Mouse (Mus musculus) forebrain, embryonic 14.5 days (tissue): ENCODE measurements around the gene Cyp26a1. TPM values are rescaled to one million over a fixed set of nuclear protein-coding genes. Genes with fewer than 3 reads are reported as not detected.

Experiments
- ATAC-seq: fragments of 200-750 bp; cut with Nextera tagmentation; 2 replicates; pipeline ENCODE4 v1.8.0; 2017; ENCODE audit warnings: mild to moderate bottlenecking, moderate library complexity
- DNase-seq: peaks from one replicate; pipeline ENCODE4 v3.0.0-alpha.2; 2015; ENCODE audit warnings: low spot score
- H3K27ac ChIP-seq: fragments of 300-500 bp; sonication (generic); 2 replicates; pipeline ENCODE4 v1.5.1; 2014; ENCODE audit warnings: low read depth, mild to moderate bottlenecking, control low read depth, low read length, moderate library complexity
- H3K27me3 ChIP-seq: fragments of 300-500 bp; sonication (generic); replicated peaks from 2 replicates; pipeline ENCODE4 v1.6.1; 2014; ENCODE audit warnings: low read length, control low read depth, mixed read lengths; ENCODE audit not compliant: control insufficient read depth, insufficient read depth
- H3K36me3 ChIP-seq: fragments of 300-500 bp; sonication (generic); 2 replicates; pipeline ENCODE4 v1.6.1; 2014; ENCODE audit warnings: low read length, control low read depth; ENCODE audit not compliant: control insufficient read depth, insufficient read depth
- H3K4me1 ChIP-seq: fragments of 300-500 bp; sonication (generic); 2 replicates; pipeline ENCODE4 v1.6.1; 2014; ENCODE audit warnings: antibody characterized with exemption, low read length, control low read depth; ENCODE audit not compliant: control insufficient read depth, insufficient read depth
- H3K4me2 ChIP-seq: fragments of 300-500 bp; sonication (generic); 2 replicates; pipeline ENCODE4 v1.6.1; 2014; ENCODE audit warnings: mild to moderate bottlenecking, control low read depth, low read length
- H3K4me3 ChIP-seq: fragments of 300-500 bp; sonication (generic); 2 replicates; pipeline ENCODE4 v1.5.1; 2014; ENCODE audit warnings: low read depth, low read length, control low read depth
- H3K9ac ChIP-seq: fragments of 300-500 bp; sonication (generic); 2 replicates; pipeline ENCODE4 v1.6.1; 2014; ENCODE audit warnings: mild to moderate bottlenecking, low read length, control low read depth, moderate library complexity
- H3K9me3 ChIP-seq: fragments of 300-500 bp; sonication (generic); replicated peaks from 2 replicates; pipeline ENCODE4 v1.6.1; 2016; ENCODE audit warnings: low read length, control low read depth, mixed read lengths; ENCODE audit not compliant: control insufficient read depth
- WGBS: fragments of 180-500 bp; shearing (Covaris S2); extraction: QIAGEN DNeasy Blood & Tissue Kit; methylation state at CpG from one replicate; pipeline ENCODE4 v1.1.7; 2014; 5-methylcytosine and 5-hydroxymethylcytosine counted together
- polyA plus RNA-seq: library from polyadenylated mRNA; unstranded; fragments of >200 nt; fragmentation: Nextera tagmentation; extraction: Ambion mirVana; gene quantifications from 2 replicates; pipeline ENCODE4 v1.2.1, GENCODE M21; 2014

Cyp26a1 gene
- polyA plus RNA-seq, 1 experiment from 2014 or later = not detected

DNA sequence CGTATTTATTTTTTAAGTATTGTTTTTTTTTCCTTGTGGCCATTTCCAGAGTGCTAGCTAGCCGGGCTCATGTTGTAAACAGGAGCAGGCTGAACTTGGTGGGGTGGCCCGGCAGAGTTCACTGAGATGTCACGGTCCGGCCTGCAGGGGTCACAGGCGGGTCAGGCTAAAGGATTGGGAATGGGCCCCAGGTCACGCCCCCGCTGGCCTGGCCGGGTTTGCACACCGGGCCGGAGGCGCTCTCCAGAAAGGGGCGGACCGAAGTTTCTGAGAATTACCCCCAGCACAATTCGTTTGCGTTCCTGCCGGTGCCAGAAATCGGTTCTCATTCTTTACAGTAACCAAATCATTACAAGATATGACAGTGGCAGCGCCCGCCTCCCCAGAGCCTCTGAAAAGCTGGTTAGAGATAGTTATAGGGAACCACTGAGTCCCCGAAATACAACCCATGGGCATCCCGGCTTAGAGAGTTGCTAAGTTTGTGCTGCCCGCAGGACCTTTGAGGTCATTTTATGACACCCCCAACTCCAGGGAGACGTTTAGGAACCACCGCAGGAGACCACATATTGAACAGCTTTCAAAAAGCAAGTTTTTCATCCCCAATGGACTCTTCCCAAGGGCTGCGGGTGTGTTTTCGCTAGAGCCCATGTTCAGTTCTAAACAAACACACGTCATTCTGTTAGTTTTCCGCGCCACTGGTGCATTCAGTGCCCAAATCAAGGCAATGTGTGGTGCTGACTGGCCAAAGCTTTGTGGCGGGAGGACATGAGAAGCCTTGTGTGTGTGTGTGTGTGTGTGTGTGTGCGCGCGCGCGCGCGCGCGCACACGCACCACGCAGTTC is 1.6 kb upstream of the Cyp26a1 start:
- Histone ChIP-seq H3K9me3 (no peaks in the 10 kb centered on the region), H3K36me3 (no peaks in the 10 kb centered on the region), H3K27ac (no peak overlapping the region), H3K4me2 (no peak overlapping the region), H3K27me3 (peaks cover 100% of the 10 kb centered on the region), H3K4me1 (peaks cover 2% of the 10 kb centered on the region; the same call in 1 of the 2 replicates), H3K4me3 (no peak overlapping the region), H3K9ac (no peak overlapping the region)
- DNase-seq = no peak
- ATAC-seq = no peak
- WGBS = 3% methylated on average over 42 of the region's 42 CpGs

DNA sequence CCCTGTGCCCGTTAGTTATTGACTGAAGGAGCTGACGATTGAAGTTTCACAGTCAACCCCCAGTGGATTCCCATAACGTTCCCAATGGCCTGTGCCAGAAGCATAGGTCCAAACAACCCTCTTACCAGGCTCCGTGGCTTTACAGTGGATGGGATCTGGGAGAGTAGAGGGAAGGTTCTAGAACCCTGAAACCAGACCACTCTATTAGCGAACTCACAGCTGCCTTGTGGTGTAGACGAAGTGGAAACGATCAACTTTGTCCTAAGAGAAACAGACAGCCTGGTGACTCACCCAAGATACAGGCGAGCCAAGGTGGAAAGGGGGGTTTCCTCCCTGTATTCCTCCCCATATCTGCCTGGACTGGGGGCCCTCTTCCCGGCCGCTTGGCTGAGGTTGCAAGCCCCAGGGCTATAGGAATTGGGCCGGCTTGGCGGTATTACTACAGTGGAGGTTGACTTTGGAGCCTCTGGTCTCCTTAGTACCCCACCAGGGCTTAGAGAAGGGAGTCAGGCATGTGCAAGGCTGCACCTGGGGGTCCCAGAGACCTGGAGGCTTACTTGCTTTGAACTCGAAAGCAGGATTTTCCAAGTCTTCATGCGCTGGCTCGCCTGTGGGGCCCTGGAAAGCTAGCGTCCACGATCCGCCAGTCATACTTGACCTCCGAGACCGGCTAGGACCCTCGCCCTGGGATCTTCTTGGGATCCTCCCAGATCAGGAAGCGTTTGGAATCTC is 829 bp upstream of the Cyp26a1 start:
- Histone ChIP-seq H3K27me3 (peaks cover 97% of the 10 kb centered on the region), H3K9ac (no peak overlapping the region), H3K4me3 (peak overlapping the region; percentile 23; the same call in 1 of the 2 replicates), H3K27ac (no peak overlapping the region), H3K4me2 (no peak overlapping the region), H3K36me3 (no peaks in the 10 kb centered on the region), H3K4me1 (peaks cover 2% of the 10 kb centered on the region; the same call in 1 of the 2 replicates), H3K9me3 (no peaks in the 10 kb centered on the region)
- DNase-seq (no peak), ATAC-seq (no peak)
- 2% methylated on average over 22 of the region's 22 CpGs for WGBS

DNA sequence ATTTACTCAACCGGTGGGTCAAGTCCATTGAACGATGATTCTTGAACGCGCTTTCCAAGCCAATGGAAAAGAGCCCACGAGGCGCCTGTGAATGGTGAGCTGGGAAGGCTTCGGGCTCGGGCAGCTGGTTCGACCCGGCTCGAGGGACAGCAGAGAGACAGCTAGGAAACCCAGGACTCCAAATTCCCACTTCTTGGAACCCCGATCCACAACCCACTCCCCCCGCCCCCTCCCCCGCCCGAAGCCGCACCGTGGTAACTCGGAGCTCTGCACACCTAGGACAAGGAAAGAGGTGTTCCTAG is 312 bp upstream of the Cyp26a1 start:
- H3K9ac ChIP-seq = no peak overlapping the region

DNA sequence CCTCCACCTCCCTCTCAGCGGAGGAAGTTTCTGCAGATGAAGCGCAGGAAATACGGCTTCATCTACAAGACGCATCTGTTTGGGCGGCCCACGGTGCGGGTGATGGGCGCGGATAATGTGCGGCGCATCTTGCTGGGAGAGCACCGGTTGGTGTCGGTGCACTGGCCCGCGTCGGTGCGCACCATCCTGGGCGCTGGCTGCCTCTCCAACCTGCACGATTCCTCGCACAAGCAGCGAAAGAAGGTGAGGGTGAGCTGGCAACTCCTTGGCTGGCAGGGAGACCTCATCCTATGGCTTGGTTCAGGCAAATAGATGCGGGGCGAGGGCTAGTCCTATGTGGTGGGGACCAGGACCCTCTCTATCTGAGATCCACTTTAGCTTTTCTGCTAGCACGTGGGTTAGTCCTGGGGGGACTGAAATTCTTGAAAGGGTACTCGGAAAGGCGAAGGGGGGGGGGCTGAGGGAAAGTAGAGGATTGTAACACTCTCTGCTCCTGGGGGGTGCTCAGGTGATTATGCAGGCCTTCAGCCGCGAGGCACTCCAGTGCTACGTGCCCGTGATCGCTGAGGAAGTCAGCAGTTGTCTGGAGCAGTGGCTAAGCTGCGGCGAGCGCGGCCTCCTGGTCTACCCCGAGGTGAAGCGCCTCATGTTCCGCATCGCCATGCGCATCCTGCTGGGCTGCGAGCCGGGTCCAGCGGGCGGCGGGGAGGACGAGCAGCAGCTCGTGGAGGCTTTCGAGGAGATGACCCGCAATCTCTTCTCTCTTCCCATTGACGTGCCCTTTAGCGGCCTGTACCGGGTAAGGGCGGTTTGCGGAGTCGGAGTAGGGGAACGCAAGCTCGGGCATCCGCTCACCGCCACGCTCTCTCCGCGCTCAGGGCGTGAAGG is 919 bp downstream of the Cyp26a1 start:
- peaks cover 97% of the 10 kb centered on the region for H3K27me3 ChIP-seq
- peak overlapping the region; percentile 48 for H3K4me2 ChIP-seq
- H3K9me3 ChIP-seq = no peaks in the 10 kb centered on the region
- no peak overlapping the region for H3K9ac ChIP-seq
- no peak overlapping the region for H3K27ac ChIP-seq
- no peaks in the 10 kb centered on the region for H3K36me3 ChIP-seq
- DNase-seq (no peak), ATAC-seq (peak; percentile 35; the same call in 1 of the 2 replicates)
- H3K4me1 ChIP-seq = peaks cover 2% of the 10 kb centered on the region; the same call in 1 of the 2 replicates
- WGBS = 2% methylated on average over 61 of the region's 63 CpGs
- H3K4me3 ChIP-seq = peak overlapping the region; percentile 23

More for the DNA sequence above, 312 bp upstream of the Cyp26a1 start:
- peak overlapping the region; percentile 48 for H3K4me2 ChIP-seq
- peaks cover 97% of the 10 kb centered on the region for H3K27me3 ChIP-seq
- no peak overlapping the region for H3K27ac ChIP-seq
- WGBS = under 1% methylated on average over 18 of the region's 18 CpGs
- no peaks in the 10 kb centered on the region for H3K36me3 ChIP-seq
- DNase-seq = no peak
- H3K4me3 ChIP-seq = peak overlapping the region; percentile 23
- H3K9me3 ChIP-seq = no peaks in the 10 kb centered on the region
- ATAC-seq = no peak
- H3K4me1 ChIP-seq = peaks cover 2% of the 10 kb centered on the region; the same call in 1 of the 2 replicates

DNA sequence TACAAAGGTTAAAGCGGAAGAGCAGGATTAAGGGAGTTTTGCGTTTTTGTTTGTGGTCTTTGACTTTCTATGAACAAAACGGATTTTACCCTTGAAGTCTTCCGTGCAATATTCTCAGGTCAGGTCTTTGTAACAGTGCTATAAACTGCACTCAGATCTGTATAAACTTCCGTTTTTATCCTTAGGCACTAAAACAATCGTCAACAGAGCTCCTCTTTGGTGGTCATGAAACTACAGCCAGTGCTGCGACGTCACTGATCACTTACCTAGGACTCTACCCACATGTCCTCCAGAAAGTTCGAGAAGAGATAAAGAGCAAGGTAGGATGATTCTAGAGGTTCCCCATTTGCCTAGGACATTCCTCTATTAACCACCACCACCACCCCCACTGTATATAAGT is 2.1 kb downstream of the Cyp26a1 start:
- H3K4me2 ChIP-seq = no peak overlapping the region
- H3K27me3 ChIP-seq = peaks cover 90% of the 10 kb centered on the region
- ATAC-seq (no peak), DNase-seq (no peak)
- WGBS = 19% methylated on average over 9 of the region's 9 CpGs
- no peak overlapping the region for H3K4me3 ChIP-seq
- no peaks in the 10 kb centered on the region for H3K9me3 ChIP-seq
- H3K9ac ChIP-seq = no peak overlapping the region
- no peak overlapping the region for H3K27ac ChIP-seq
- peaks cover 2% of the 10 kb centered on the region; the same call in 1 of the 2 replicates for H3K4me1 ChIP-seq
- H3K36me3 ChIP-seq = no peaks in the 10 kb centered on the region

DNA sequence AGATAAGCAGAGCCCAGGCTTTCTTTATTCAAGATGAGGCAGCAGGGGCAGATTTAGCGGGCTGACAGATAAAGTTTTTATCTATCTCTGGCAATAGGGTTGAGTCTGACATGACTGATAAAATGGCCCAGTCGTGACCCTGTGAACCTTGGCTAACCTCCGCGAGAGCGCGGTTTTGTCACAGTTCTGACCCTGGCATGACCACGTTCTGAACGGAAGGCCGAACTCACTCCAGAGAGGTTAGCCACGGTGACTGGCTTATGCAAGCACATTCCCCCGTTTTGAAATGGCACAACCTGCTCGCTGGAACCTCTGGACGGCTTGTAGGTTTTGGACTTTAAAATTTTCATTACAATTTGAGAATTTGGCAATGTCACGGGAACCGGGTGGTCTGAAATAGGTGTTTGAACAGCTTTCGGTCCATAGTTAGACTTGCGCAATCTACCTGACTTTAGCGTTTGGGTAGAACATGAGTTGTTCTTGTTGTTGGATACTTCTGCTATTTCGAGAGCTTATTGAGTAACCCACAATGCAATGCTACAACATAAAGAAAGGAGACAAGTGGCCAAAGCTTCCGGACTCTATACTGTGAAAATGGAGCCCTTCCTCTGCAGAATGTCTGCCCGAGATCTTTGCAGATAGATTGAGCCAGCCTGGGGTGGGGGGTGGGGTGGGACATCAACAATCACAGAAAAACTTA is 4.9 kb downstream of the Cyp26a1 start:
- 83% methylated on average over 21 of the region's 21 CpGs for WGBS
- Histone ChIP-seq H3K9ac (no peak overlapping the region), H3K27me3 (peaks cover 64% of the 10 kb centered on the region), H3K27ac (no peak overlapping the region), H3K36me3 (no peaks in the 10 kb centered on the region), H3K9me3 (no peaks in the 10 kb centered on the region), H3K4me3 (no peak overlapping the region), H3K4me2 (no peak overlapping the region), H3K4me1 (0 out of 2 replicates have a peak, but pooled peaks cover 2% of the 10 kb centered on the region)
- ATAC-seq (no peak), DNase-seq (no peak)

DNA sequence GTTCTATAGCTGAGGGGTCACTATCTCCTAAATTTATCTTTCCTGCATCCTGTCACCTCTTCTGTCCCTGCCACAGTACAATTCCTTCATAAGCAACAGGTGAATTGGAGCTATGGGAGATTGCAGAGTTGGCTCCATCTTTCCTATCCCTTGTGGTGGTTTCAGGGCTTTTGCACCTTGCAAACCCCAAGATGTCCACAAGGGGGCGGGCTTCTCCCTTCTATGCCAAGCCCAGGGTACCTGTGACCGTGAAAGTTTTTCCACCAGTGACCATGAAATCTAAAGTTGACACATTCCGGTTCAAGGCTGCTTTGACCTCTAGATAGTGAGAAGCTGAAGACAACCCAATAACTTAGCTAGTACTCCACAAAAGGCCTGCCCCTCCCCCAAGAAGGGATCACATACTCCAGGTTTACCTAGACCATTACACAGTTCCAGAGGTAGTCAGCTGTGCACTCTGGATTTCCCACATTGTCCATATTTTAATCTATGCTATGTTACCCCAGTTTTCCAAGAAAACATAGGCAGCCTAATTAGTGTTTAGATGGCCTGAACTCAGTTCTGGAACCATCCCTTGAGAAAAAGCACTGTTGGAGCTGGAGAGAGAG is 6.4 kb downstream of the Cyp26a1 start:
- Histone ChIP-seq H3K4me3 (no peak overlapping the region), H3K9ac (no peak overlapping the region), H3K36me3 (no peaks in the 10 kb centered on the region), H3K27ac (no peak overlapping the region), H3K9me3 (no peaks in the 10 kb centered on the region), H3K4me1 (no peaks in the 10 kb centered on the region), H3K27me3 (peaks cover 49% of the 10 kb centered on the region), H3K4me2 (no peak overlapping the region)
- 15% methylated on average over 3 of the region's 3 CpGs for WGBS
- ATAC-seq (peak; percentile 44; the same call in 1 of the 2 replicates), DNase-seq (peak; percentile 58)

DNA sequence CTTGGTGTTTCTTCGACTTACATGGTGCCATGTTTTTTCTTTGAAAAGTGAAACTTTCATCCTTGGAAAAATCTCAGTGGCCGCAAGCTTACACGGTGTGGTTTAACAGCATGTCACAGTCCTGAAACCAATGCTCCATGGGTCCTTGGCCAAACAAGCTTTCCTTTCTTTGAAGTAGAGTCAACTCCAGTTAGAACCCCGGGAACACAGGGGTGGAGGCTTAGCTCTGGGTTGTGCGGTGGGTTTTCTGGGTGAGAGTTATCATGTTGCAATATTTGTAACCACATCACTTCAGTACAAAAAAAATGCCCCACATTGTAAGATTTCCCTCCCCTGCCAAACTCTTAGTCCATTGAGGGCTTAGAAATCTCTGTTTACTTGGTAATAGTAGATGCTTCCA is 8.1 kb downstream of the Cyp26a1 start:
- H3K9me3 ChIP-seq = no peaks in the 10 kb centered on the region
- H3K27ac ChIP-seq = no peak overlapping the region
- no peaks in the 10 kb centered on the region for H3K4me1 ChIP-seq
- no peak overlapping the region for H3K4me2 ChIP-seq
- H3K9ac ChIP-seq = no peak overlapping the region
- H3K27me3 ChIP-seq = peaks cover 32% of the 10 kb centered on the region
- no peak for ATAC-seq
- DNase-seq = no peak
- no peak overlapping the region for H3K4me3 ChIP-seq
- 96% methylated on average over 5 of the region's 5 CpGs for WGBS
- no peaks in the 10 kb centered on the region for H3K36me3 ChIP-seq
